Mouse (Mus musculus): Measurements from ENCODE around the gene Fam24a. TPM values are rescaled to one million over a fixed set of nuclear protein-coding genes. Genes with fewer than 3 reads are reported as not detected.

Fam24a gene
- polyA plus RNA-seq (2016; fragmentation: Nextera tagmentation; extraction: Ambion mirVana): not detected in 2 replicates

DNA sequence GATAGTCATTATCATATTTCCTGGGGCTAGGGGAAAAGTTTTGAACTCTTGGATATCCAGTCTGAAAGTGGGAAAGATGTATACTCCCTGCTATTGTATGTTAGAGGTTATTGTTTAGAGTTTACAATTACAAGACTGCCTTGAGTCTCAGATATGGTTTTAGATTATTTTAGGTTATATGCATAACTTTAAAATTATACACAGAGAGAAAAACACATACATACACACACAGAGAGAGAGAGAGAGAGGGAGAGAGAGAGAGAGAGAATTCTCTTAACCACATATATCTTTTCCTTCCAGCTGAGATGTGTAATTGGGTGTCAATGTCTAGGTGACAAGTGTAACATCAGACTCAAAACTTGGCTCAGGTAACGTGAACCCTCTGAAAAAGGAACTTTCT, at the start of gene Fam24a:
Gene Fam24a (plus strand): TSS at position 301 of the 400 bp plus-strand sequence.
- H3K4me1 ChIP-seq (replicated peaks): peaks cover 4% of the 10 kb centered on the region; the same call in 1 of the 2 replicates
- peaks cover 3% of the 10 kb centered on the region; the same call in 1 of the 2 replicates for H3K36me3 ChIP-seq
- no peak within 1 kb of the TSS for H3K4me3 ChIP-seq
- H3K27ac ChIP-seq: no peak within 1 kb of the TSS
- no peak for DNase-seq (ENCODE audit: low spot score)
- no peaks in the 10 kb centered on the region for H3K27me3 ChIP-seq (ENCODE audit: insufficient read depth, poor library complexity, severe bottlenecking)
- WGBS: 58% methylated on average over 1 of the region's 1 CpGs
- H3K9me3 ChIP-seq: no peaks in the 10 kb centered on the region

DNA sequence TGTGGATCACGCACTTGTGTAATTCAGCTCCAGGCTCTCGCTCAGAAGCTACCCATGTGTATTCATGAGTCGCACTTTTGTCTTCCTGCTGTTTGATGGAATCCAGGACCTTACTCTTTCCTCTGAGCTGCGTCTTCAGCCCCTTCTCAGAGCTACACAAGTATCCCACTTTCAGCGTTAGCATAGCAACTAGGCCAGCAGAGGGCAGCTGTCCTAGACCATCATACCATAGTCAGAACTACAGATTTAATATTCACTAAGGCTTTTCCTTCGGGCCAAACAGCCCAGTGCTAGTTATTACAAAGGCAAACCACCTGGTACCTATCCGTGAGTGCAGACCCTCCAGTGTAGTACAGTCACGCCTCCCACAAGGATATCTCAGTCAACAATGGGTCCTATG, 36.5 kb upstream of the Fam24a start:
- no peak for DNase-seq (ENCODE audit: low spot score)
- H3K27me3 ChIP-seq (ENCODE audit: insufficient read depth, poor library complexity, severe bottlenecking): no peaks in the 10 kb centered on the region
- H3K4me3 ChIP-seq: no peak overlapping the region

DNA sequence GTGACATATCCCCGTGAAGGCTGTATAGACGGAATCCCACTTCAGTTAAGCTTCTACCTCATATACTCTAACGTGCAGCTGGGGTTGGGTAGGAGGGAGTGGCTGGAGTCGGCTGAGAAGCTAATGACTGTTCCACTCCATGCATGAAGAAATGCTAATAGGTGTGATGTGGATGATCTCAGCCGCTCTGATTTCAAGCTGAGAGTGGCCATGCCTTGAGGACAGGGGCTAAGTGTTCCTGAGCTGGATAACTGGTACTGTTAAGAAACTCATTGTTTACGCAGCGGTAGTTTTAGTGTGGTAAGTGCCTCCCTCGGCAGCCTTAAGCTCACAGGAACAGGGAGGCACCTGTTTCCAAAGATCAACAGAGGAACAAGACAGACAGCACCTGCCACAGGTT, 30.3 kb upstream of the Fam24a start:
- Histone ChIP-seq H3K27me3 (ENCODE audit: insufficient read depth, poor library complexity, severe bottlenecking) (no peaks in the 10 kb centered on the region), H3K9me3 (no peaks in the 10 kb centered on the region), H3K27ac (no peak overlapping the region), H3K36me3 (no peaks in the 10 kb centered on the region), H3K4me3 (no peak overlapping the region), H3K4me1 (replicated peaks) (no peaks in the 10 kb centered on the region)
- WGBS: 83% methylated on average over 8 of the region's 8 CpGs
- no peak for DNase-seq (ENCODE audit: low spot score)

More for the DNA sequence above, 36.5 kb upstream of the Fam24a start:
- Histone ChIP-seq H3K36me3 (no peaks in the 10 kb centered on the region), H3K27ac (no peak overlapping the region), H3K4me1 (replicated peaks) (no peaks in the 10 kb centered on the region), H3K9me3 (no peaks in the 10 kb centered on the region)
- WGBS: 83% methylated on average over 8 of the region's 8 CpGs

DNA sequence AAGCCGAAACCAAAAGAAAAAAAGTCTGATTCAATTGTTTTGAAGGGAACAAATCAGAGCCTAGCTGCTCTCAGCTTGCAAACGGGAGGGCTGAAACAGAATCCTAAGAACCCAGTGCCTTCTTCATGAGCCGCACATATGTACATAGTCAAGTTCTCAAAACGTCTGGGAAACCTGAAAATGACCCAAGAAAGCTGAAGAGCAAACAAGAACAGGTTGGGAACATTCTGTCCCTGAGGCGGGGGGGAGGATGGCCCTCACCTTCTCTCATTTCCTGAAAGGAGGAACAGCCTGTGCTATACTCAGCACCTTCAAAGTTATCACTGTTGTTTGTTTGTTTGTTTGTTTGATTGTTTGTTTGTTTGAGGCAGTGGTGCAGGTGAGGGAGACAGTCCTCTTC, 26.9 kb upstream of the Fam24a start:
- 86% methylated on average over 5 of the region's 5 CpGs for WGBS
- DNase-seq (ENCODE audit: low spot score): no peak
- H3K4me1 ChIP-seq (replicated peaks): no peaks in the 10 kb centered on the region

DNA sequence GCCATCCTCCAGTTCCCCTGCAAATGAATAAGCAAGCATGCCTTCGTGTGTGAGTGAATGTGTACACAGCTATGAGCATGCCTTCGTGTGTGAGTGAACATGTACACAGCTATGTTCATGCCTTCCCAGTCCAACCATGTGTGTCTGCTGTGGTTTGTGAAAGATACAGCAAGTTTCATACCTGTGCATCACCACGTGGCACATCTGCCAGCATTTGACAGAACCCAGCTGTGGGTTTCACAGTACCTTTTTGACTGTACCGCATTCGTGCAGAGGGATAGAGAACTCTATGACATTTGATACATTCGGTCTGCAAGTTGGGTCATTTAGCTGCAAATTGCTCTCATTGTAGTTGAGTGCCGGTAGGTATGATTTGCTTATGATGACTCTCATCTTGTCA, 19.2 kb upstream of the Fam24a start:
- Histone ChIP-seq H3K4me3 (no peak overlapping the region), H3K4me1 (replicated peaks) (no peaks in the 10 kb centered on the region), H3K27me3 (ENCODE audit: insufficient read depth, poor library complexity, severe bottlenecking) (no peaks in the 10 kb centered on the region), H3K36me3 (no peaks in the 10 kb centered on the region), H3K9me3 (no peaks in the 10 kb centered on the region), H3K27ac (no peak overlapping the region)
- WGBS: 85% methylated on average over 7 of the region's 7 CpGs
- no peak for DNase-seq (ENCODE audit: low spot score)

More for the DNA sequence above, 26.9 kb upstream of the Fam24a start:
- Histone ChIP-seq H3K27me3 (ENCODE audit: insufficient read depth, poor library complexity, severe bottlenecking) (no peaks in the 10 kb centered on the region), H3K4me3 (no peak overlapping the region), H3K36me3 (no peaks in the 10 kb centered on the region), H3K27ac (no peak overlapping the region), H3K9me3 (no peaks in the 10 kb centered on the region)

DNA sequence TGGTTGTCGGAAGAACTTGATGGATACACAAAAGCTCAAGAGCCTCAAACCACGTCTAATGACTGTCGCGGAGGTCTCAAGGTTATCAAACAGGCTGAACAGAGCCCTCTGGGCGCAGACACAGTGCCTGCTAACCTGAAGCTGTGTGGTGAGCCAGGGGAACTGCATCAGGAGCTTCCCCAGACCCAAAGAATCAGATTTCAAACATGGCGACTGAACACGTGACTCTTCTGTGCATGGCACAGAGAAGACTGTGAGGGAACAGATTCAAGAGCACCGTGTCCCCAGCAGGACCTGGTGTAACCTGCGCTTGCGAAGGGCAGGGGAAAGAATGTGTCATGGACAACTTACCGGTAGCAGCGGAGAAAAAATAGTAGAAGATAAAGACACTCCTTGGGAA, 16.1 kb upstream of the Fam24a start:
- Histone ChIP-seq H3K27ac (no peak overlapping the region), H3K4me1 (replicated peaks) (peaks cover 5% of the 10 kb centered on the region; the same call in 1 of the 2 replicates), H3K27me3 (ENCODE audit: insufficient read depth, poor library complexity, severe bottlenecking) (no peaks in the 10 kb centered on the region), H3K4me3 (no peak overlapping the region), H3K36me3 (no peaks in the 10 kb centered on the region), H3K9me3 (no peaks in the 10 kb centered on the region)
- no peak for DNase-seq (ENCODE audit: low spot score)
- WGBS: 74% methylated on average over 12 of the region's 12 CpGs

DNA sequence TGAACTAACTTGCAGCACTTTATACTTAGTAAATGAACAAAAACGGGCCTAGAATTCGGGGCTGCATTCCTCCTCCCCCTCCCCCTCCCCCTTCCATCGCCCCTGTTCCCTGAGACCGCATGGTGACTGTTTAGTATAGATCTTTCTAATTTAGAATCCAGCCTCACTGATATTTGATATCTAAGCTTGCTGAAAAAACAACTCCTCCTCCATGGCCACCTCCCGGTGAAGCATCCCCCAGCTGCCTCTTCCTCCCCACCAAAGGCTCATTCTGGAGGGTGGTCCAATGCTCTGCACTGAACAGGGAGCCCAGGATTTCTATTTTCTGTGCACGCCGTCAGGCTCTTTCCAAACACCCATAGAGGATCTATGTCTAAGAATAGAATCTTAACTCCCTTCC, 15.3 kb upstream of the Fam24a start:
- DNase-seq (ENCODE audit: low spot score): no peak
- Histone ChIP-seq H3K27ac (no peak overlapping the region), H3K27me3 (ENCODE audit: insufficient read depth, poor library complexity, severe bottlenecking) (no peaks in the 10 kb centered on the region), H3K4me1 (replicated peaks) (peaks cover 5% of the 10 kb centered on the region; the same call in 1 of the 2 replicates), H3K36me3 (no peaks in the 10 kb centered on the region), H3K4me3 (no peak overlapping the region), H3K9me3 (no peaks in the 10 kb centered on the region)
- WGBS: 85% methylated on average over 5 of the region's 7 CpGs

DNA sequence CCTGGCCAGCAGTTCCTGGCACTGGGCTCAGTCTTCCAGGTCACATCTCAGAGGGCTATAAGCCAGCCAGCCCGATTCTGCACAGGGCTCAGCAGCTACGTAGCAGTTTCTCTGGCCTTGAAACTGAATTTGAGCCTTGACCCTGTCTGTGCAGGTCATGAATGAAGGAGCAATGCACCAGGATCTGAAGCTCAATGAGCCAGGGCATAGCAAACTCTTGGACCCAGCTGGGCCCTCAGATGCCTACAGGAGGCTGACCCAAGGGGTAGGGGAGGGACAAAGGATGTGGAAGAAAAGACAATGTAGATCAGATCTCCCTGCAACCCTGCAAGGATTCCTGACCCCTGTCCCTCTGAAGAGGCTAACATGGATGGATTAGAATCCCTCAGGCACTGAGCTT, 11.5 kb upstream of the Fam24a start, which contains the start of gene Cuzd1:
Gene Cuzd1 (minus strand): TSS at position 101 of the 400 bp plus-strand sequence.
- 70% methylated on average over 2 of the region's 2 CpGs for WGBS
- no peaks in the 10 kb centered on the region for H3K27me3 ChIP-seq (ENCODE audit: insufficient read depth, poor library complexity, severe bottlenecking)
- peaks cover 5% of the 10 kb centered on the region; the same call in 1 of the 2 replicates for H3K4me1 ChIP-seq (replicated peaks)
- no peaks in the 10 kb centered on the region for H3K9me3 ChIP-seq
- H3K4me3 ChIP-seq: no peak within 1 kb of the TSS
- no peak for DNase-seq (ENCODE audit: low spot score)
- H3K36me3 ChIP-seq: no peaks in the 10 kb centered on the region
- H3K27ac ChIP-seq: no peak within 1 kb of the TSS

DNA sequence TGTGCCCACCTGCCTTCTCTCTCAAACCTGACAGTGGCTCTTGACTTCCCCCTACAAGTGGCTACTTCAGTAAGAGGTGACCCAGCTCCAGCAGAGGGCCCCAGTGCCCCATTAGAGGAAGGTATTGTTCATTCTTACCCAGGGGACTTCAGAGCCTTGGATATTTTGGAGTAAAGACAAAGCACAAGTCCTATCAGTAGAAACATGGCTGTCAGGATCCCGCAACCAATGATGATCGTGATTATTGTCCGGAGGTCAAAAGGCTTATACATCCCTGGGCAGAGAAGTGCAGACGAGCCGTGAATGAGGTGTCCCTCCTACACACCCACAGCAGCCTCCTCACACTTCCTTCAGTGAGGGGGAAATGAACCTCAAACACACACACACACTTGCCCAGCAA, 6.6 kb upstream of the Fam24a start:
- peaks cover 3% of the 10 kb centered on the region; the same call in 1 of the 2 replicates for H3K4me1 ChIP-seq (replicated peaks)
- no peak overlapping the region for H3K27ac ChIP-seq
- DNase-seq (ENCODE audit: low spot score): no peak
- no peaks in the 10 kb centered on the region for H3K36me3 ChIP-seq
- no peak overlapping the region for H3K4me3 ChIP-seq
- no peaks in the 10 kb centered on the region for H3K9me3 ChIP-seq
- WGBS: 89% methylated on average over 5 of the region's 5 CpGs
- H3K27me3 ChIP-seq (ENCODE audit: insufficient read depth, poor library complexity, severe bottlenecking): no peaks in the 10 kb centered on the region

DNA sequence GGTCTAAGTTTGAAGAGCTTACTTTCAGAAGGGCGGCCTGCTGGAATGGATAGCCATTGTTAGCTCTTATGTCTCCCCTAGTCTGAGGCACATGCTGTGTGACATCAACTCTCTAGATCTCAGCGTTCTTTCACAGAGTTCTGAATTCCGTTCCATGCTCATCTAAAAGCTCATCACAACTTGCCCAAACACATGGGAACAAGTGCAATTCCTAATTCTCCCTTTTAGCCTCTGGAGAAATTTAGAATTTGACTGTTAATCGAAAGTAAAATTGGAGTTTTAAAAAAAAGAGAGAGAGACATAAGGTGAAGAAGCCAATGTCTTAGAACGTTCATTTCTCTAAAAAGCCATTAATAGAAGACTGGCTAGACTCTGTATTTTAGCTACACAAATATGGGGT, 4.2 kb upstream of the Fam24a start, which contains the start of gene Fam24b:
Gene Fam24b (minus strand): TSS at position 101 of the 400 bp plus-strand sequence.
- no peak within 1 kb of the TSS for H3K4me3 ChIP-seq
- no peak for DNase-seq (ENCODE audit: low spot score)
- no peaks in the 10 kb centered on the region for H3K27me3 ChIP-seq (ENCODE audit: insufficient read depth, poor library complexity, severe bottlenecking)
- 91% methylated on average over 5 of the region's 5 CpGs for WGBS
- no peaks in the 10 kb centered on the region for H3K4me1 ChIP-seq (replicated peaks)
- no peaks in the 10 kb centered on the region for H3K36me3 ChIP-seq
- no peaks in the 10 kb centered on the region for H3K9me3 ChIP-seq
- no peak within 1 kb of the TSS for H3K27ac ChIP-seq

DNA sequence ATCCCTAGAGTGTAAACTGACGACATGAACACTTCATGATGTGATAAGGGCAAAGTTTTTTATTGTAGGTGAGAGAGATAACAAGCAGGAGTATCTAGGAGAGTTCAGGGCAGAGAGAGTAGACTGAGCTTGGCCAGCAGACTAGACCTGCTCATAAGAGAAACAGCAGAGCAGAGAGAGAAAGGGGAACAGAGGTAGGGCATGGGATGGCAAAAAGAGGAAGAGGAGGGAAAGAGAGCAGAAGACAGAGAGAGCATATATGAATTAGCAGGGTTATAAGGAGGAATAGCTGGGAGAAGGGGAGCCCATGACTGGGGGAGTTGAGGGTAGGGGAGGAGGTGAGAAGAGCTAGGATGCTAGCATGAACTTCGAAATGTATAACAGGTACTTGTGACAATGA, 2.0 kb upstream of the Fam24a start:
- no peak for DNase-seq (ENCODE audit: low spot score)
- WGBS: 77% methylated on average over 2 of the region's 2 CpGs
- H3K4me1 ChIP-seq (replicated peaks): no peaks in the 10 kb centered on the region
- H3K4me3 ChIP-seq: no peak overlapping the region
- H3K27ac ChIP-seq: no peak overlapping the region
- H3K27me3 ChIP-seq (ENCODE audit: insufficient read depth, poor library complexity, severe bottlenecking): no peaks in the 10 kb centered on the region
- no peaks in the 10 kb centered on the region for H3K36me3 ChIP-seq
- H3K9me3 ChIP-seq: no peaks in the 10 kb centered on the region

DNA sequence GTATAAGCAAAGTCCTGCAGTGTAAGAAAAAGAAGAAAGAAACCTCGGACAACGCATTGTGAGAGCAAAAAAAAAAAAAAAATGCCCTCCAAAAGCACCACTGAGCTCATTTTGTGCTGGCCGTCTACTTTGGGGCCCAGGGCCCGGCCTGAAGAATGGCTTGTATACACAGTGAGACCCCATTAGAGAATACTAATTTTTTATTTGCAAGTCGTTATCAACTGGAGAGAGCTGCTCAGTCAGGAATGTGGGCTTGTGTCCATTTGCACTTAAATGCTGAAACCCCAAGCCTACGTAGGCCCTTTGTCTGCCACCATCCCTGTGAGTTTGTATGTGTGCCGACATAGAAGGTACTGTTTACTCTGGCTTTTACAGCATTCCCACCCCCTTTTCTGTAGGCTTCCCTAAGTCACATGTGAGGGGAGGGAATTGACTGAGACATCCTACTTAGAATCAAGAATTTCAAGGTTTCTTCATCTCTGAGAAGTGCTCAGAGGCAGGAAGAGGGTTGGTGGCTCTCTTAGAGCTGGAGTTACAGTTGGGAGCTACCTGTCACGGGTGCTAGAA, 3.9 kb downstream of the Fam24a start:
- no peak for DNase-seq (ENCODE audit: low spot score)
- Histone ChIP-seq H3K4me1 (replicated peaks) (peaks cover 4% of the 10 kb centered on the region; the same call in 1 of the 2 replicates), H3K4me3 (no peak overlapping the region), H3K27ac (no peak overlapping the region), H3K36me3 (peaks cover 33% of the 10 kb centered on the region), H3K9me3 (no peaks in the 10 kb centered on the region), H3K27me3 (ENCODE audit: insufficient read depth, poor library complexity, severe bottlenecking) (no peaks in the 10 kb centered on the region)
- 57% methylated on average over 8 of the region's 8 CpGs for WGBS

DNA sequence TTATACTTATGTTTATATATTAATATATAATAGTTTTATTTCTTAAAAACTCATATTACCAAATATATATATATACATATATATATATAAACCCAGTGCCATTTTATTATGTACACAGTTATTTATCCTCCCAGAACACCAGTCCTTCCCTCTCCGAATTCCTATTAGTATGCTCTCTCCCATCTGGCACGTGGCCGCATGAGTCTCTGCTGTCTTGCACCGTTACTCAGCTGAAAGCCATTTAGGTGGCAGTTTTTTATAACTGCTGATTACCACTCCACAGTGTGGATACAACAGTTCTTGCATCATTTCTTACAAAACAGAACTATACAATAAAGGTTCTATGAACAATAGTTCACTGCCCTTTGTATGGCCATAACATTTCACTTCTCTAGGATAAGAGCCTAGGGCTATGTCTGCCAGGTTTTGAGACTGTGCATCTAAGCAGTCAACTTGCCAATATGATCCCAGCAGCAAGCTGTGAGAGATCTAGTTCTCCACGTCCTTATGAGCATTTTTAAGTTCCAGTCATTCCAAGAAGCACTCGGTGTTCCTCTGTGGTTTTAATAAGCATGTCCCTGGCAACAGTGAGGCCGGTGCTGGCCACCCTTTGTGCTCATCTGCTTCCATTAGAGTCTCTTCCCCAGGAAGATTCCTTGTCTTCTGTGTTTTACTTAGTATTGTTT, 12.3 kb downstream of the Fam24a start:
- H3K4me3 ChIP-seq: no peak overlapping the region
- no peak for DNase-seq (ENCODE audit: low spot score)
- WGBS: 84% methylated on average over 7 of the region's 7 CpGs
- H3K4me1 ChIP-seq (replicated peaks): no peaks in the 10 kb centered on the region
- H3K27me3 ChIP-seq (ENCODE audit: insufficient read depth, poor library complexity, severe bottlenecking): no peaks in the 10 kb centered on the region
- no peaks in the 10 kb centered on the region for H3K9me3 ChIP-seq
- peaks cover 94% of the 10 kb centered on the region for H3K36me3 ChIP-seq
- H3K27ac ChIP-seq: no peak overlapping the region

Measured in hindbrain, embryonic 10.5 days (tissue).